Mouse (Mus musculus): Measurements from ENCODE around the gene Runx1. TPM values are rescaled to one million over a fixed set of nuclear protein-coding genes. Genes with fewer than 3 reads are reported as not detected.

The Runx1 gene
- polyA plus RNA-seq, 1 experiment from 2014 or later: 2.1 TPM

DNA sequence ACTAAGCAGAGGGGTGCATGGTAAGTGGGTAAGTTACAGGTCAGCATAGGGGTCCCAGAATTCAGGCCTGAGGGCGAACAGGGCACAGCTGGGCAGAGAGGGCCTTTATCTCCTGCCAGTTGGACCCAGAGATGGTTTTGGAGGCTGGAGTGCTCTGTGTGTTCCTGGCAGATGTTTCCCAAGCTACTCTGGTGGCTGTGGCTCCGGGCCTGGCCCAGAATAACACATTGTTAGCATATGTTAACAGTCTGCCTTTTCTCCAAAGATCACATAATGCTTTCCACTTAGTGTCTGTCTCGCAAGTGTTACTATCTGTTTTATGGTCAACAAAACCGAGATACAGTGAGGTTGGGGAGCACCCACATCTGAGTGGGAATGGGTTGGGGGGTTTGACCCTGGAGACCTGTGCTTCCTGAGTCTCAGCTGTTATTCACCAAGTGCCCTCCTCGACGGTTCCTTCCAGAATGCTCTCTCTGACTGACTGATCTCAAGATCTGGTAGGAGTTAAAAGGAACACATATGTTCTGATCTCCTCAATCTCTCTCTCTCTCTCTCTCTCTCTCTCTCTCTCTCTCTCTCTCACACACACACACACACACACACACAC lies 39.6 kb downstream of the Runx1 start:
- no peak overlapping the region for H3K9ac ChIP-seq
- H3K36me3 ChIP-seq: no peaks in the 10 kb centered on the region
- 77% methylated on average over 6 of the region's 6 CpGs for WGBS
- H3K27me3 ChIP-seq: peaks cover 7% of the 10 kb centered on the region; the same call in 1 of the 2 replicates
- no peaks in the 10 kb centered on the region for H3K9me3 ChIP-seq
- no peak overlapping the region for H3K27ac ChIP-seq
- ATAC-seq (ENCODE audit: low FRiP score): no peak
- peaks cover 4% of the 10 kb centered on the region; the same call in 1 of the 2 replicates for H3K4me1 ChIP-seq (replicated peaks)
- H3K4me3 ChIP-seq: no peak overlapping the region
- H3K4me2 ChIP-seq: no peak overlapping the region

DNA sequence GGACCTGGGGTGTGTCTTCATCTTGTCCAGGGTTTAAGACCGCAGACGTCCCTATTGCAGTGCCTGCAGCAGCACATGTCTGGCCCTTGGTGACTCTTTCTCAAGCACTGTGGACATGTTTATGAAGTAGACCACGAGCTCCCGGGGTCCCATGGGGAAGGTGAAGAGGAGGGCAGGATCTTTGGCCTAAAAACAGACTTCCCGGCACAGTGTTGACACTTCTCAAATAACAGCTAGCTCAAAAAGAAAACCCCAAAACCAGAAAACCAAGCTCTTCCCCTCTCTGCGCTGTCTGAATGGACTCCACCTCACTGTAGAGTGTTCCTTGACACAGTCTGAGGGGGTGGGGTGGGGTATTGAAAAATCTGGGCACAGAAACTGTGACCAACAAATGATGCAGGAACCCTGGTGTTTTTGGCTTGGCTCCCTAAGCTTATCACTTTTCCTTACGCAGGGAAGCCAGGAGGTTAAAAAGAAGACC lies 42.3 kb downstream of the Runx1 start:
- 58% methylated on average over 7 of the region's 7 CpGs for WGBS
- Histone ChIP-seq H3K36me3 (no peaks in the 10 kb centered on the region), H3K4me1 (replicated peaks) (peaks cover 4% of the 10 kb centered on the region; the same call in 1 of the 2 replicates), H3K27me3 (peaks cover 7% of the 10 kb centered on the region; the same call in 1 of the 2 replicates), H3K9me3 (no peaks in the 10 kb centered on the region), H3K4me3 (no peak overlapping the region), H3K9ac (no peak overlapping the region), H3K27ac (no peak overlapping the region), H3K4me2 (no peak overlapping the region)
- no peak for ATAC-seq (ENCODE audit: low FRiP score)

DNA sequence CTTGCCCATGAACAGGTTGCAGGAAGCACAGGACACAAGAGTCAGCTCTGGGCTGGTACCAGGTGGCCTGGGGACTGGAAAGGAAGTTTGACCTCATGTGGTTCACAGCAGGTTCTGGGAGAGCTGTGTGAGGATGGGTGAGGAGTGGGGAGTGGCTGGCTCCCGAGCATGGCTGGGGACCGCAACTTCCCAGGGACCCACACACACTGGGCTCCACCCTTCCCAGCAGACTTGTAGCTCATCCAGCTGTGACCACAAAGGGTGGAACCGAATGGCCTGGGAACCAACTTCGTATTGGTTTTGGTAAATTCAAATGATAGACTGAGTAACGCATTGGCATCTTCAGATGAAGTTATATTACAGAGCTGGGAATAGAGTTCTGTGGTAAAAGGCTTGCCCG lies 43.5 kb downstream of the Runx1 start:
- H3K4me2 ChIP-seq: no peak overlapping the region
- H3K4me1 ChIP-seq (replicated peaks): peaks cover 4% of the 10 kb centered on the region; the same call in 1 of the 2 replicates
- no peak for ATAC-seq (ENCODE audit: low FRiP score)
- H3K36me3 ChIP-seq: no peaks in the 10 kb centered on the region
- no peak overlapping the region for H3K27ac ChIP-seq
- H3K9me3 ChIP-seq: no peaks in the 10 kb centered on the region
- peaks cover 7% of the 10 kb centered on the region; the same call in 1 of the 2 replicates for H3K27me3 ChIP-seq
- H3K4me3 ChIP-seq: no peak overlapping the region
- H3K9ac ChIP-seq: no peak overlapping the region
- 79% methylated on average over 6 of the region's 6 CpGs for WGBS

DNA sequence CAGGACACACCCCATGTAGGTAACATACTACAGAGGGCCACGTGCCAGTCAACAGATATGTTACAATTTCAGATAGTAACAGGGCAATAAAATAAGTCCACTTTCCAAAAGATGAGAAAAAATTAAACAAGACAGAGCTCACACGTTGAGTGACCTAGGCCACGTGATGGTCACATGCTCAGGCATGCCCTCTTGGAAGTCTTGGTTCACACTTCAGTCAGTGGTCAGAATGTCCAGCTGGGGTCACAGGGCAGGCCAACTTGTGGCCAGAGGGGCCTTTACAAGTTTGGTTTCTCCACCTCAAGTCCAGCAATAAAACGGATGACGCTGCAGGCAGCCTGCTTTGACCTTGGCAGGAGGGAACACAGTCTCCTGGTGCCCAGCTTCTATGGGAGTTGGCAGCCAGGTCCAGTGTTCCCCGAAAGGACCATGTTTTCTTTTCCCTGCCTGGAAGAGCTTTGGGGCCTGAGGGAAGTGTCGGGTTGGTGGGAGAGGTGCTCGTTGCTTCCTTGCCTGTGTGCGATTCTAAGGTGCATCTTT lies 46.0 kb downstream of the Runx1 start:
- no peaks in the 10 kb centered on the region for H3K9me3 ChIP-seq
- H3K36me3 ChIP-seq: no peaks in the 10 kb centered on the region
- no peak overlapping the region for H3K4me3 ChIP-seq
- peaks cover 4% of the 10 kb centered on the region; the same call in 1 of the 2 replicates for H3K4me1 ChIP-seq (replicated peaks)
- no peak overlapping the region for H3K27ac ChIP-seq
- 0 out of 2 replicates have a peak, but pooled peaks cover 2% of the 10 kb centered on the region for H3K27me3 ChIP-seq
- H3K9ac ChIP-seq: no peak overlapping the region
- ATAC-seq (ENCODE audit: low FRiP score): no peak
- no peak overlapping the region for H3K4me2 ChIP-seq
- 96% methylated on average over 9 of the region's 9 CpGs for WGBS

DNA sequence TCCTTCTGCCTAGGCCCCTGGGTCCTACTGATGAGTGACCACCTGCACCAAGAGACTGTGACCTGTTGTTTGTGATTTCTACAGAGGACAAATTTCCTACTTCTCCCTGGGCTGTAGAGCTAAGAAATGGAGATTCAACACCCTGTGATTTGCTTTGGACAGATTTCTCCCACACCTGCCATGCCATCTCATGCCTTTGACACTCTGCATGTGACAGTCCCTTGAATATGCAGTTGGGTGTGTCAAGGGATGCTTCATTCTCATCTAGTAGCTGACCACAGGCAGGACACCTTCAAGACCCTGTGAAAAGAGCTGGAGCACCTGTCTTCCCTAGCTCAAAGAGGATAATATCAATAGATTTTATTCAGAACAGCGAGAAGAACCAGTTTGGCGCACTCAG lies 46.8 kb downstream of the Runx1 start:
- Histone ChIP-seq H3K4me3 (no peak overlapping the region), H3K9ac (no peak overlapping the region), H3K27ac (no peak overlapping the region), H3K36me3 (no peaks in the 10 kb centered on the region), H3K4me1 (replicated peaks) (peaks cover 4% of the 10 kb centered on the region; the same call in 1 of the 2 replicates), H3K27me3 (0 out of 2 replicates have a peak, but pooled peaks cover 2% of the 10 kb centered on the region), H3K9me3 (no peaks in the 10 kb centered on the region), H3K4me2 (no peak overlapping the region)
- ATAC-seq (ENCODE audit: low FRiP score): no peak
- 88% methylated on average over 2 of the region's 2 CpGs for WGBS

DNA sequence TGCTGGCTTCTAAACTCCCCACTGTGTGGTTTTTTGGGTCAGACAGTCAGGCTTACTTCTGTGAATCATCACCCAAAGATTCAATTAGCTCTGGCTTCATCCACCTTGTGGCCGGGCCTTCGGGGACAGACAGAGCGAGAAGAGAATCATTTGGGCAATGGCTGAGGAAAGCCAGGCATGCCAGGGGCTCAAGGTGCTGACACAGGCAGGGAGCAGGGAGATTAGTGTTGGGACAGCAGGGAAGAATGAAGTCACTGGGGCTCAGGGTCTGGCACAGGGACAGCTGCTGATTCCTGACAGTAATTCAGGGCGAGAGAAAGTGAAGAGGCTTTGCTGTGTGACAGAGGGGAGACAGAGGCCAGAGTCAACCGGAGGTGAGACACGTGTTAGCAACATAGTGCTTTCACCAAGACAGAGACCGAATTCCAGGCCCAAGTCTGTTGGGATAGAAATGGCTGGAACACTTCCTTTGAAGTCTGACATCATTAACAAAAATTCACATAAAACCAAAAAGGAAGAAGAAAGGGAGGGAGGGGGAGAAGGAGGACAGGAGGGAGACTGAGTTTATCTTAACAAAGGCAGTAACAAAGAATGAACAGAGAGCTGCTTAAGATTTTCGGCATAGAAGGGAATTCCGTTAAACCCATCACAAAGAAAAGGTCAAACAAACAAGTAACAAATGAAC lies 47.7 kb downstream of the Runx1 start:
- Histone ChIP-seq H3K9ac (no peak overlapping the region), H3K4me1 (replicated peaks) (0 out of 2 replicates have a peak, but pooled peaks cover under 1% of the 10 kb centered on the region), H3K27ac (no peak overlapping the region), H3K4me3 (no peak overlapping the region), H3K36me3 (no peaks in the 10 kb centered on the region), H3K4me2 (no peak overlapping the region), H3K9me3 (peaks cover 5% of the 10 kb centered on the region; the same call in 1 of the 2 replicates), H3K27me3 (0 out of 2 replicates have a peak, but pooled peaks cover 2% of the 10 kb centered on the region)
- no peak for ATAC-seq (ENCODE audit: low FRiP score)
- 55% methylated on average over 9 of the region's 9 CpGs for WGBS

DNA sequence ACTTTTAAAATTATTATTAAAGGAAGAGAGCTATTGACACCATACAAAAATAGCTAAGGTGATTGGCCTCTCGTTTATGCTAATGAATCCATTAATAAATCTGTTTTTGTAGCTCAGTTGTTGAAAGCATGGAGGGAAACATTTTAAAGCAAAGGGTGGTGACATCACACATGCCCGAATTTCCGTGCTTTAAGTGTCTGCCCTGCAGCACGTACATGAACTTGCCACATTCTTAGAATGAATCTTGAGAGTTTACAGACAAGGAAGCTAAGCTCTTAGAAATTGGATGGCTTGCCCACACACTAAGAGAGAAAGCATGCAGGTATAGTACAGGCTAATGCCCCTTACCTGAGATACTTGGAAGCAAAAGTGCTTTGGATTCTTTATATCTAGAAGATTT lies 58.1 kb downstream of the Runx1 start:
- no peak overlapping the region for H3K4me2 ChIP-seq
- H3K9ac ChIP-seq: no peak overlapping the region
- 93% methylated on average over 4 of the region's 4 CpGs for WGBS

DNA sequence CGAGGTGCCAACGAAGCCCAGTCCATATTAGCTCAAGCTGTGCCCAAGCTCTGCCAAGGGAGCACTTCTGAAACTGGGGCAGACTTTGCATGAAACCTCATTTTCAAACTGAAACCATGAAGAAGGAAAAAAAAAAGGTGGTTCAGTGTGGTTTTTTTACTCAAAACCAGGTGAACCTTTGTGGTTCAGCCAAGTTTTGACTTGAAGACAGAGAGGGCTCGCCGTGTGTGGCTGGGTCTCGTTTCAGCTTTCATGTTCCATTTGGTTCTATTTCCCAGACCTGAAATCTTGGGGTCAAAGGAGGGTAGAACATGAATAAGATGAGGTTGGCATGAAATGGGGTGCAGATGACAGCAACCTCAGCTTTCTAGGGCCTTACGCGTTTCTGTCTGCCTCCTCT lies 58.5 kb downstream of the Runx1 start:
- 94% methylated on average over 7 of the region's 7 CpGs for WGBS
- no peak for ATAC-seq (ENCODE audit: low FRiP score)
- no peaks in the 10 kb centered on the region for H3K36me3 ChIP-seq

More for the DNA sequence above, 58.1 kb downstream of the Runx1 start:
- no peak for ATAC-seq (ENCODE audit: low FRiP score)
- Histone ChIP-seq H3K27ac (no peak overlapping the region), H3K27me3 (no peaks in the 10 kb centered on the region), H3K9me3 (no peaks in the 10 kb centered on the region), H3K4me1 (replicated peaks) (no peaks in the 10 kb centered on the region), H3K4me3 (no peak overlapping the region), H3K36me3 (no peaks in the 10 kb centered on the region)

DNA sequence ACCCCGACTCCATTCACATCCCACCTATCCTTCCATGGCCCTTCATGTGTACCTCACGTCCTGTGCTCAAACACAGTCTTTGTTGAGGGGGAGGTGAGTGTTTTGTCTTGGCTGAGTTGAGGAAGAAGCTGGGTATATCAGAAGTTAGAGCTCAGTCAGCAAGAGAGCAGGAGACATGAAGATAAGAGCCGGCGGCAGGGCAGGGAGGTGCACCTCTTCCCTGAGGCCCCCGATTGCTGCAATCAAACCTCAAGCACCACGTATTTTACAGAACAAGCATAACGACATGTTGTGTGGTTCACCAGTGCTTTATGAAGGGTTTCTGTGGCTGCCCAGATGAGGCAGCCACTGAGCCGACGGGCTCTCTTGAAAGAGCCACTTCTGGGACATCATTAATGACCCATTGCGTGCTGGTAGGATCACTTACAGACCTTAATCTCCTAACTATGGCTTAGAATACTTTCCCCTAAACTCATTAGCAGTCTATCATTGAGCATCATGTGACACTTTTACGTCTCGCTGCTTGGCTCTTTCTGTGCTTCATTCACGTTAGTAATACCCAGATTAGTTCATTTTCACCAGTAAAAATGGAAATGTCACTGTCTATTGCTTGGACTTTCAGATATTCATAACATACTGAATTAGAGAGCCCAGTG lies 61.1 kb downstream of the Runx1 start:
- Histone ChIP-seq H3K27me3 (no peaks in the 10 kb centered on the region), H3K4me3 (no peak overlapping the region), H3K4me2 (no peak overlapping the region), H3K36me3 (no peaks in the 10 kb centered on the region), H3K27ac (no peak overlapping the region), H3K4me1 (replicated peaks) (no peaks in the 10 kb centered on the region), H3K9ac (no peak overlapping the region), H3K9me3 (no peaks in the 10 kb centered on the region)
- no peak for ATAC-seq (ENCODE audit: low FRiP score)
- WGBS: 84% methylated on average over 13 of the region's 13 CpGs

More for the DNA sequence above, 58.5 kb downstream of the Runx1 start:
- Histone ChIP-seq H3K9ac (no peak overlapping the region), H3K4me1 (replicated peaks) (no peaks in the 10 kb centered on the region), H3K9me3 (no peaks in the 10 kb centered on the region), H3K4me2 (no peak overlapping the region), H3K4me3 (no peak overlapping the region), H3K27me3 (no peaks in the 10 kb centered on the region), H3K27ac (no peak overlapping the region)

DNA sequence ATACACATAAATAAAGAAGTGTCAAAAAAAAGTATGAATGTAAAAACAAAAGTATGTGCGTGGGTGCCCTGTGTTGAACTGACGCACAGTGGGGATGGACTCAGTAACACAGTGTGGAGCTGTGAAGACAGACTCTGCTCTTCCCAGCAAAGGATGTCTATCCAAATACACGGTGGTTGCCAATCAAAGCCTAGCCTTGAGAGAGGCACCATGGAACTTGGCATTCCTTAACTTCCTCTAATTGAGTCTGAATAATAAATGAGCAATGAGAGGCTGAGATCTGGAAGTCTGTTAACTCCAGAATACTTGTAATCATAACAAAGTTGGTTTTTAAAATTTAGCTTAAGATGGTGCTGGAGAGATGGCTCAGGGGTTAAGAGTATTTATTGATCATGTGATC lies 62.3 kb downstream of the Runx1 start:
- Histone ChIP-seq H3K27me3 (no peaks in the 10 kb centered on the region), H3K9ac (no peak overlapping the region), H3K27ac (no peak overlapping the region), H3K4me3 (no peak overlapping the region), H3K4me2 (no peak overlapping the region), H3K36me3 (no peaks in the 10 kb centered on the region), H3K4me1 (replicated peaks) (no peaks in the 10 kb centered on the region), H3K9me3 (no peaks in the 10 kb centered on the region)
- WGBS: 85% methylated on average over 3 of the region's 3 CpGs
- no peak for ATAC-seq (ENCODE audit: low FRiP score)

DNA sequence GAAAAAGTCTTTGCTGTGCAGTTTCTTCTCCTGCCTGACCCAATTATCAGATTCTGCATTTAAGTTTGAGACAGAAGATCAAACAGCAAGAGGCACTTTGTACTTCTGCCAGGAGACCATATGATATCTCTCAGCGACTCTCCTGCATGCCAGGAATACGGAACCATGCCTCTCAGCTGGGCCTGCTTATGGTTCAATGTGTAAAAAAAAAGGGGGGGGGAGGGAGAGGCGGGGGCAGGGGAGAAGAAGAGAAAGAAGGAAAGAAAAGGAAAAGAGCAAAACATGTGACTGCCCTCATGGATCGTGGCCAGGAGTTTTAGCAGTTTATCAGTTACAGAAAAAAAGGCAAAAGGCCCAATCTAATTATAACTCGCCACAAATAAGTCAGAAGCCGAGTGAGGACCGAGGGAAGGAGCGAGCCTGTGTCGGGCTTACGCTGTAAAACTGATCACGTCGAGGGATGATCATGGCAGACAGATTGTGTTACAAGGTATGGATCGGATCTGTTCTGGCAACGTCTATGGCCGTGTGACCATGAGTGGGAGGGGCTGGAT lies 63.9 kb downstream of the Runx1 start:
- Histone ChIP-seq H3K27ac (no peak overlapping the region), H3K4me1 (replicated peaks) (no peaks in the 10 kb centered on the region), H3K9me3 (no peaks in the 10 kb centered on the region), H3K36me3 (no peaks in the 10 kb centered on the region), H3K27me3 (no peaks in the 10 kb centered on the region), H3K4me3 (no peak overlapping the region), H3K4me2 (no peak overlapping the region), H3K9ac (no peak overlapping the region)
- ATAC-seq (ENCODE audit: low FRiP score): no peak
- 79% methylated on average over 15 of the region's 15 CpGs for WGBS

DNA sequence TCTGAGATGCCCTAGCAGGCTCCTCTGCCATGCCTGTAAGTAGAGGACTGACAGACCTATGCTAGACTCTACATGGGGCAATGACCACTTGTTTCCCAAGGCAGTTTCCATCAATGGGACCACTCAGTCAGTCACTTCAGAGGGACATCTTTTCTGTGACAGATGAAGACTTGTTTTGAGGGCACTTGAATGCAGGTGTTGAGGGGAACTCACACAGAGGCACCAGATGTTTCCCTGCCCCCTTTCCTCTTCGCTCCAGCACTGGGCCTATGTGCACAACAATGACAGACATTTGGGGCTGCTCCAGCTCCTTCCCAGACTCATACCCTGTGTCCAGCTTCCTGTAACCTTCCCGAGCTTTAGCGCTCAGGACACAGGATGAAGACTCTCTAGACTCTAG lies 65.9 kb downstream of the Runx1 start:
- Histone ChIP-seq H3K4me2 (no peak overlapping the region), H3K9ac (no peak overlapping the region), H3K4me1 (replicated peaks) (no peaks in the 10 kb centered on the region), H3K4me3 (no peak overlapping the region), H3K9me3 (no peaks in the 10 kb centered on the region), H3K27ac (no peak overlapping the region), H3K27me3 (no peaks in the 10 kb centered on the region), H3K36me3 (no peaks in the 10 kb centered on the region)
- 90% methylated on average over 3 of the region's 3 CpGs for WGBS
- no peak for ATAC-seq (ENCODE audit: low FRiP score)

Data from hindbrain, embryonic 13.5 days (tissue).